Mouse (Mus musculus) splenic B cell, adult 2 months (primary cell): ENCODE results near the gene Mras.

Experiments
- DNase-seq: peaks from one replicate; pipeline ENCODE4 v3.0.0-alpha.2; 2011; ENCODE audit warnings: low read depth, low spot score
- H3K27me3 ChIP-seq: 2 replicates; pipeline ENCODE4 v1.6.1; 2012; ENCODE audit warnings: mild to moderate bottlenecking, low read length, moderate library complexity, mixed read lengths; ENCODE audit not compliant: control insufficient read depth, poor library complexity, insufficient read depth, severe bottlenecking
- H3K36me3 ChIP-seq: 2 replicates; pipeline ENCODE4 v1.6.1; 2012; ENCODE audit warnings: mild to moderate bottlenecking, low read length, moderate library complexity, mixed read lengths; ENCODE audit not compliant: control insufficient read depth, poor library complexity, insufficient read depth, severe bottlenecking

The Mras gene

GRCm38 (mm10) chr9:99437031-99437764 is at the start of gene Mras:
TSS of gene Mras (minus strand) at chr9:99437381.
- H3K36me3 ChIP-seq = no peaks in the 10 kb centered on the region
- DNase-seq = no peak
- H3K27me3 ChIP-seq = no peaks in the 10 kb centered on the region

- no peak for DNase-seq
Observed at GRCm38 (mm10) chr9:99485144-99485543, 48.0 kb upstream of the Mras start.

GRCm38 (mm10) chr9:99484632-99485031 is 47.5 kb upstream of the Mras start:
- Histone ChIP-seq H3K36me3 (peaks cover 15% of the 10 kb centered on the region), H3K27me3 (no peaks in the 10 kb centered on the region)
- DNase-seq = no peak

More at GRCm38 (mm10) chr9:99485144-99485543, 48.0 kb upstream of the Mras start:
- H3K36me3 ChIP-seq = peaks cover 15% of the 10 kb centered on the region
- no peaks in the 10 kb centered on the region for H3K27me3 ChIP-seq

- no peak for DNase-seq
- no peaks in the 10 kb centered on the region for H3K27me3 ChIP-seq
- H3K36me3 ChIP-seq = peaks cover 15% of the 10 kb centered on the region
Observed at GRCm38 (mm10) chr9:99483191-99483590, 46.0 kb upstream of the Mras start.

GRCm38 (mm10) chr9:99480764-99481163 is 43.6 kb upstream of the Mras start:
- no peak for DNase-seq
- no peaks in the 10 kb centered on the region for H3K27me3 ChIP-seq
- H3K36me3 ChIP-seq = peaks cover 5% of the 10 kb centered on the region; the same call in 1 of the 2 replicates

GRCm38 (mm10) chr9:99479181-99479711 is 42.1 kb upstream of the Mras start:
- H3K36me3 ChIP-seq = peaks cover 5% of the 10 kb centered on the region; the same call in 1 of the 2 replicates
- no peak for DNase-seq

GRCm38 (mm10) chr9:99471334-99471733 is 34.2 kb upstream of the Mras start:
- H3K36me3 ChIP-seq = no peaks in the 10 kb centered on the region; the same call in 1 of the 2 replicates
- no peaks in the 10 kb centered on the region for H3K27me3 ChIP-seq
- no peak for DNase-seq

More at GRCm38 (mm10) chr9:99479181-99479711, 42.1 kb upstream of the Mras start:
- H3K27me3 ChIP-seq = no peaks in the 10 kb centered on the region

- DNase-seq = no peak
- Histone ChIP-seq H3K27me3 (no peaks in the 10 kb centered on the region), H3K36me3 (no peaks in the 10 kb centered on the region)
Observed at GRCm38 (mm10) chr9:99470347-99471092, 33.3 kb upstream of the Mras start.

- peak; percentile 16 for DNase-seq
- H3K27me3 ChIP-seq = no peaks in the 10 kb centered on the region
- no peaks in the 10 kb centered on the region for H3K36me3 ChIP-seq
Observed at GRCm38 (mm10) chr9:99469681-99470273, 32.6 kb upstream of the Mras start.

GRCm38 (mm10) chr9:99468572-99468971 is 31.4 kb upstream of the Mras start:
- no peak for DNase-seq
- H3K27me3 ChIP-seq = no peaks in the 10 kb centered on the region
- no peaks in the 10 kb centered on the region for H3K36me3 ChIP-seq

- no peak for DNase-seq
- Histone ChIP-seq H3K27me3 (no peaks in the 10 kb centered on the region), H3K36me3 (no peaks in the 10 kb centered on the region)
Observed at GRCm38 (mm10) chr9:99464876-99465275, 27.7 kb upstream of the Mras start.

GRCm38 (mm10) chr9:99459730-99460129 is 22.5 kb upstream of the Mras start:
- Histone ChIP-seq H3K27me3 (no peaks in the 10 kb centered on the region), H3K36me3 (no peaks in the 10 kb centered on the region)
- no peak for DNase-seq

- Histone ChIP-seq H3K36me3 (no peaks in the 10 kb centered on the region), H3K27me3 (no peaks in the 10 kb centered on the region)
- DNase-seq = peak; percentile 62
Observed at GRCm38 (mm10) chr9:99458529-99459208, 21.5 kb upstream of the Mras start.

GRCm38 (mm10) chr9:99454211-99454610 is 17.0 kb upstream of the Mras start:
- H3K27me3 ChIP-seq = no peaks in the 10 kb centered on the region
- no peaks in the 10 kb centered on the region for H3K36me3 ChIP-seq
- no peak for DNase-seq
